Mouse (Mus musculus) limb, embryonic 11.5 days (tissue): ENCODE data around the gene Fcgr1. TPM values are rescaled to one million over a fixed set of nuclear protein-coding genes. Genes with fewer than 3 reads are reported as not detected.
"Not testable (repeated sequence)": the region's sequence is repeated elsewhere in the genome, so short reads cannot be mapped to it uniquely, and the experiment has no call there.

Experiments used
- ATAC-seq: fragments of 200-750 bp; cut with Nextera tagmentation; 2 replicates; pipeline ENCODE4 v1.8.0; 2017; ENCODE audit warnings: low read depth; ENCODE audit not compliant: insufficient number of reproducible peaks, low FRiP score, low TSS enrichment
- DNase-seq: peaks from one replicate; pipeline ENCODE4 v3.0.0-alpha.2; 2015; ENCODE audit warnings: low spot score
- H3K27ac ChIP-seq: fragments of 300-500 bp; sonication (generic); replicated peaks from 2 replicates; pipeline ENCODE4 v1.5.1; 2014; ENCODE audit warnings: low read depth, mild to moderate bottlenecking, low read length
- H3K27me3 ChIP-seq: fragments of 300-500 bp; sonication (generic); 2 replicates; pipeline ENCODE4 v1.6.1; 2014; ENCODE audit warnings: mild to moderate bottlenecking, low read length, mixed read lengths; ENCODE audit not compliant: control insufficient read depth, insufficient read depth
- H3K36me3 ChIP-seq: fragments of 300-500 bp; sonication (generic); 2 replicates; pipeline ENCODE4 v1.6.1; 2014; ENCODE audit warnings: mild to moderate bottlenecking, low read length, moderate library complexity, mixed read lengths; ENCODE audit not compliant: control insufficient read depth, insufficient read depth
- H3K4me1 ChIP-seq: fragments of 300-500 bp; sonication (generic); 2 replicates; pipeline ENCODE4 v1.6.1; 2014; ENCODE audit warnings: low read length, mixed read lengths; ENCODE audit not compliant: control insufficient read depth, insufficient read depth
- H3K4me2 ChIP-seq: fragments of 300-500 bp; sonication (generic); 2 replicates; pipeline ENCODE4 v1.6.1; 2014; ENCODE audit warnings: low read depth, mild to moderate bottlenecking, moderate library complexity; ENCODE audit not compliant: severe bottlenecking
- H3K4me3 ChIP-seq: fragments of 300-500 bp; sonication (generic); 2 replicates; pipeline ENCODE4 v1.5.1; 2014; ENCODE audit warnings: low read depth, low read length
- H3K9ac ChIP-seq: fragments of 300-500 bp; sonication (generic); 2 replicates; pipeline ENCODE4 v1.6.1; 2014; ENCODE audit warnings: mild to moderate bottlenecking, low read length
- H3K9me3 ChIP-seq: fragments of 300-500 bp; sonication (generic); 2 replicates; pipeline ENCODE4 v1.6.1; 2016; ENCODE audit warnings: low read length; ENCODE audit not compliant: control insufficient read depth
- WGBS: fragments of 180-500 bp; shearing (Covaris S2); extraction: QIAGEN DNeasy Blood & Tissue Kit; methylation state at CpG from one replicate; pipeline ENCODE4 v1.1.7; 2014; 5-methylcytosine and 5-hydroxymethylcytosine counted together
- polyA plus RNA-seq: library from polyadenylated mRNA; unstranded; fragments of >200 nt; fragmentation: Nextera tagmentation; extraction: Ambion mirVana; gene quantifications from 2 replicates; pipeline ENCODE4 v1.2.1, GENCODE M21; 2014

Fcgr1 gene
- polyA plus RNA-seq, 1 experiment from 2014 or later: 0.67 TPM

GRCm38 (mm10) chr3:96330603-96331002, 36.8 kb upstream of the Fcgr1 start:
- H3K9me3 ChIP-seq: no peaks in the 10 kb centered on the region
- H3K27me3 ChIP-seq: peaks cover 27% of the 10 kb centered on the region
- WGBS: 66% methylated on average over 7 of the region's 7 CpGs

DNA sequence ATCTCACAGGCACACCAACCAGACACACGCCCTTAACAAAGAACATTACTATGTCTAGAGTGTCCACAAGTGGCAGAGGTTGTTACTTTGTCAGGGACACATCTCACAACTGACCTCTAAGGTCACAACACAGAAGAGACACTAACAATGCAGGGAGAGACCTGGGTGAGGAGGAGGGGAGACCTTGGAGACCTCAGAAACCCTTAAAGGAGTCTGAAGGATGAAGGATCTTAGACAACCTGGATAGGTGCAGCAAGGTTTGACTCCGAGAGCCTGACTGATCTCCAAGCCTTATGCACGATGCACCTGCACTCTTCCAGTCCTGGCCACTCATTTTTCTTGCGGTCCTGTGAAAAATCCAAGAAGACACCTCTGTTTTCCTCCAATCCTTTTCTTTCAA, 36.4 kb upstream of the Fcgr1 start:
- H3K9ac ChIP-seq: no peak overlapping the region
- WGBS: 86% methylated on average over 4 of the region's 4 CpGs
- H3K4me1 ChIP-seq: 0 out of 2 replicates have a peak, but pooled peaks cover 4% of the 10 kb centered on the region
- no peak overlapping the region for H3K4me2 ChIP-seq
- H3K36me3 ChIP-seq: no peaks in the 10 kb centered on the region
- no peak overlapping the region for H3K27ac ChIP-seq
- H3K4me3 ChIP-seq: no peak overlapping the region
- ATAC-seq (no peak), DNase-seq (peak; percentile 18)
- peaks cover 26% of the 10 kb centered on the region for H3K27me3 ChIP-seq
- H3K9me3 ChIP-seq: no peaks in the 10 kb centered on the region

More at GRCm38 (mm10) chr3:96330603-96331002, 36.8 kb upstream of the Fcgr1 start:
- H3K4me1 ChIP-seq: 0 out of 2 replicates have a peak, but pooled peaks cover 4% of the 10 kb centered on the region
- DNase-seq: peak; percentile 19
- H3K9ac ChIP-seq: no peak overlapping the region
- no peak overlapping the region for H3K4me3 ChIP-seq
- no peak for ATAC-seq
- H3K36me3 ChIP-seq: no peaks in the 10 kb centered on the region
- H3K27ac ChIP-seq: no peak overlapping the region
- H3K4me2 ChIP-seq: no peak overlapping the region

DNA sequence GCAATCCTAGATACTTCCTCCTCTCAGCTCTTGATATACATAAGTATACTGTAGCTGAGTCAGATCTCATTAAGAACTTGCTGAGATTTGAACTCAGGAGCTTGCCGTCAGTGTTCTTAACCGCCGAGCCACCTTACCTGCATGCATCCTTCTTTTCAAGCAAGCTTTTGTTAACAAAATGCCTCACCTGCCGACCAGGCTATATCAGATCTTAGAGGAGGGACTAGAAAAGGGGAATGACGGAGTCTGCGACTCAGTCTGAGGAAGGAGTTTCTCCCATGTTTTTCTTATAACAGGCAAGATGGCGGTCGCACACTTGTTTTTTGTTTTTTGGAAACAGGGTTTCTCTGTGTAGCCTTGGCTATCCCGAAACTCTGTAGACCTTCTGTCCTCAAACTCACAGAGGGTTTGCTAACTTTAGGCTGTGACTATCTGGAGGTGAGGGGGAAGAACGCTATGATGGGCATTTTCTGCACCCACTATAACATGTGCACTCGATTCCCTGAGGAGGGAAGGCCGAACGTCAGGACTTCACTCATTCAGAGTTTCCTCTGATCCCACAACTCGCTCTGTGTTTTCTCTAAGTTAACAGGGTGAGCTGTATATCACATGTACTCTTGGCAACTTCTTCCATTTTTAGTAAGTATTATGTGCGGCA, 35.1 kb upstream of the Fcgr1 start:
- H3K4me2 ChIP-seq: no peak overlapping the region
- 15% methylated on average over 15 of the region's 15 CpGs for WGBS

GRCm38 (mm10) chr3:96328060-96328729, 34.4 kb upstream of the Fcgr1 start:
- H3K36me3 ChIP-seq, H3K27ac ChIP-seq, H3K9me3 ChIP-seq, H3K4me1 ChIP-seq, H3K9ac ChIP-seq: not testable (repeated sequence)
- Histone ChIP-seq H3K4me2 (peak overlapping the region; percentile 54), H3K4me3 (peak overlapping the region; percentile 31), H3K27me3 (peaks cover 15% of the 10 kb centered on the region)
- ATAC-seq (peak; percentile 89), DNase-seq (peak; percentile 78)
- WGBS: under 1% methylated on average over 47 of the region's 49 CpGs

More for the DNA sequence above, 35.1 kb upstream of the Fcgr1 start:
- no peaks in the 10 kb centered on the region for H3K9me3 ChIP-seq
- H3K27me3 ChIP-seq: peaks cover 21% of the 10 kb centered on the region
- ATAC-seq (no peak), DNase-seq (peak; percentile 62)
- H3K27ac ChIP-seq: no peak overlapping the region
- H3K4me3 ChIP-seq: peak overlapping the region; percentile 3; the same call in 1 of the 2 replicates
- no peaks in the 10 kb centered on the region for H3K36me3 ChIP-seq
- H3K4me1 ChIP-seq: 0 out of 2 replicates have a peak, but pooled peaks cover 3% of the 10 kb centered on the region
- no peak overlapping the region for H3K9ac ChIP-seq

GRCm38 (mm10) chr3:96327647-96328046, 33.9 kb upstream of the Fcgr1 start:
- Histone ChIP-seq H3K9ac (no peak overlapping the region), H3K4me3 (peak overlapping the region; percentile 31), H3K4me1 (no peaks in the 10 kb centered on the region), H3K4me2 (peak overlapping the region; percentile 54), H3K36me3 (no peaks in the 10 kb centered on the region), H3K27me3 (peaks cover 14% of the 10 kb centered on the region), H3K9me3 (no peaks in the 10 kb centered on the region), H3K27ac (no peak overlapping the region)
- ATAC-seq: peak; percentile 65; the same call in 1 of the 2 replicates
- under 1% methylated on average over 15 of the region's 18 CpGs for WGBS
- peak; percentile 58 for DNase-seq

DNA sequence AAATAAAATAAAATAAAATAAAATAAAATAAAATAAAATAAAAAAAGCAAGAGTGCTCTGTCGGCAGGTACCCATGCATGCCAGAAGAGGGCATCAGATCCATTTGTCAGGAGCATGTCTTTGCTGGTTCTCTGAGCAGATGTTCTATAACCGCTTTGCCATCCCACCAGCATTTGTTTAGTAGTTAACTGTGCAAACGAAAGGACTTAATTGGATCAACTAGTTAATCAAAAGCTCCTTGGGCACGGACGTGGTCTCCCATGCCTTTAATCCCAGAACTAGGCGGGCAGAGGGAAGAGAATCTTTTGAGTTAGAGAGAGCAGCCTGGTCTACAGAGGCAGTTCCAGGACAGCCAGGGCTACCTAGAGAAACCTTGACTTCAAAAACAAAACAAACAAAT, 33.4 kb upstream of the Fcgr1 start:
- DNase-seq (peak; percentile 59), ATAC-seq (no peak)
- Histone ChIP-seq H3K9ac (no peak overlapping the region), H3K27ac (no peak overlapping the region), H3K27me3 (peaks cover 14% of the 10 kb centered on the region), H3K36me3 (no peaks in the 10 kb centered on the region), H3K4me1 (no peaks in the 10 kb centered on the region), H3K9me3 (no peaks in the 10 kb centered on the region), H3K4me3 (no peak overlapping the region), H3K4me2 (peak overlapping the region; percentile 54; the same call in 1 of the 2 replicates)
- WGBS: 3% methylated on average over 6 of the region's 6 CpGs

- H3K27ac ChIP-seq, H3K4me1 ChIP-seq, ATAC-seq, H3K4me3 ChIP-seq, H3K4me2 ChIP-seq, DNase-seq, H3K9me3 ChIP-seq, H3K27me3 ChIP-seq, H3K36me3 ChIP-seq, H3K9ac ChIP-seq: not testable (repeated sequence)
- 61% methylated on average over 6 of the region's 6 CpGs for WGBS
Observed at GRCm38 (mm10) chr3:96323806-96324205, 30.0 kb upstream of the Fcgr1 start.

GRCm38 (mm10) chr3:96322609-96323008, 28.8 kb upstream of the Fcgr1 start:
- Histone ChIP-seq H3K9me3 (no peaks in the 10 kb centered on the region), H3K4me3 (no peak overlapping the region), H3K9ac (no peak overlapping the region), H3K27me3 (peaks cover 7% of the 10 kb centered on the region), H3K4me1 (no peaks in the 10 kb centered on the region), H3K27ac (no peak overlapping the region), H3K36me3 (no peaks in the 10 kb centered on the region), H3K4me2 (no peak overlapping the region)
- DNase-seq (peak; percentile 33), ATAC-seq (no peak)
- 17% methylated on average over 10 of the region's 10 CpGs for WGBS
